Mouse (Mus musculus): ENCODE results near the gene Btbd3. TPM values are rescaled to one million over a fixed set of nuclear protein-coding genes. Genes with fewer than 3 reads are reported as not detected.

Gene Btbd3
- polyA plus RNA-seq, 1 experiment from 2014 or later, result 23.7 TPM

DNA sequence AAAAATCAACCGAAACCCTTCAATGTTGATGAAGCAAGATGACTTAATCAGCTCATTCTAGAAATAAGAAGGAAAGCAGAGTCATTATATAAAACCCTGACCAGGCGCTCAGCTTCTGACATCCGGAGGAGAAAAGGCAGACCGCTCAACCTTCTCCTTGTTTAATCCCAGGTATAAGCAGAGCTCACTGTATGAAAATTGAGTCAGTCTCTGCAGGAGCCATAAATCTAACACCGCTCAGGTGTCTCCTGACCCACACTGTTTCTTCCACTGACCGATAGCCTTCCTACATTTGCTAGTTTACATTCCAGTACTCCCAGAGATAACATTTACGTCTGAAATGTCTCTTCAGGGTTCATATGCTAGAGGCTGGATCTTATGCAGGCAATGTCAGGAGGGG is 190.6 kb downstream of the Btbd3 start:
- no peak overlapping the region for H3K9ac ChIP-seq (ENCODE audit: low read length)
- no peaks in the 10 kb centered on the region for H3K4me1 ChIP-seq (replicated peaks; ENCODE audit: control insufficient read depth, insufficient read depth)
- 50% methylated on average over 7 of the region's 7 CpGs for WGBS
- H3K36me3 ChIP-seq (ENCODE audit: control insufficient read depth, insufficient read depth, low read length), result no peaks in the 10 kb centered on the region
- H3K9me3 ChIP-seq (ENCODE audit: control insufficient read depth, low read length), result no peaks in the 10 kb centered on the region
- no peak for DNase-seq (ENCODE audit: low spot score)
- no peaks in the 10 kb centered on the region for H3K27me3 ChIP-seq (ENCODE audit: control insufficient read depth, insufficient read depth, low read length)
- no peak overlapping the region for H3K4me3 ChIP-seq (ENCODE audit: low read depth, low read length)
- TF ChIP-seq EP300 (optimal IDR thresholded peaks at IDR 0.05) (no peak), CTCF (IDR thresholded peaks at IDR 0.05; ENCODE audit: low read depth) (no peak)
- H3K27ac ChIP-seq (replicated peaks), result no peak overlapping the region
- no peak for ATAC-seq (ENCODE audit: low FRiP score, low TSS enrichment)
- H3K4me2 ChIP-seq (replicated peaks; ENCODE audit: low read depth), result no peak overlapping the region

DNA sequence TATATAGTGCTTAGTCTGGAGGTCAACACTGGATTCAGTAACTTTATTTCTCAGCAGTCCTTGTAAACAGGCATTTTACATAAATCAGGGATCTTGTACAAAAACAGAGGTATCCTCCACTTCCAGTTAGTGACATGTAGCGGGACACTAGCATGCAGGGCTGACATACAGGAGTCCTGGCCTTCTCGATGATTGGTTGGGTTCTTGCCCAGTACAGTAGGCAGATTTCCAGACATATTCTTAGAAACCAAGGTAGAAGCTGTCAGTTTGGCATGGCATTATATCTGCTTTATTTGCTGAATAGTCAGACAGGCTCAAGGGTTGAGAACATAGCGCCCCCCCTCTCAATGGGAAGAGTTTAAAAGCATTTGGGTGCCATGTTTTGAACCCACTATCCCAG is 191.3 kb downstream of the Btbd3 start:
- 83% methylated on average over 3 of the region's 3 CpGs for WGBS
- H3K4me1 ChIP-seq (replicated peaks; ENCODE audit: control insufficient read depth, insufficient read depth), result no peaks in the 10 kb centered on the region
- H3K36me3 ChIP-seq (ENCODE audit: control insufficient read depth, insufficient read depth, low read length), result no peaks in the 10 kb centered on the region
- no peak overlapping the region for H3K4me2 ChIP-seq (replicated peaks; ENCODE audit: low read depth)
- no peaks in the 10 kb centered on the region for H3K9me3 ChIP-seq (ENCODE audit: control insufficient read depth, low read length)
- H3K9ac ChIP-seq (ENCODE audit: low read length), result no peak overlapping the region
- H3K4me3 ChIP-seq (ENCODE audit: low read depth, low read length), result no peak overlapping the region
- ATAC-seq (ENCODE audit: low FRiP score, low TSS enrichment) (no peak), DNase-seq (ENCODE audit: low spot score) (no peak)
- H3K27me3 ChIP-seq (ENCODE audit: control insufficient read depth, insufficient read depth, low read length), result no peaks in the 10 kb centered on the region
- no peak for TF ChIP-seq CTCF (IDR thresholded peaks at IDR 0.05; ENCODE audit: low read depth)
- TF ChIP-seq EP300 (optimal IDR thresholded peaks at IDR 0.05), result no peak
- H3K27ac ChIP-seq (replicated peaks), result no peak overlapping the region

DNA sequence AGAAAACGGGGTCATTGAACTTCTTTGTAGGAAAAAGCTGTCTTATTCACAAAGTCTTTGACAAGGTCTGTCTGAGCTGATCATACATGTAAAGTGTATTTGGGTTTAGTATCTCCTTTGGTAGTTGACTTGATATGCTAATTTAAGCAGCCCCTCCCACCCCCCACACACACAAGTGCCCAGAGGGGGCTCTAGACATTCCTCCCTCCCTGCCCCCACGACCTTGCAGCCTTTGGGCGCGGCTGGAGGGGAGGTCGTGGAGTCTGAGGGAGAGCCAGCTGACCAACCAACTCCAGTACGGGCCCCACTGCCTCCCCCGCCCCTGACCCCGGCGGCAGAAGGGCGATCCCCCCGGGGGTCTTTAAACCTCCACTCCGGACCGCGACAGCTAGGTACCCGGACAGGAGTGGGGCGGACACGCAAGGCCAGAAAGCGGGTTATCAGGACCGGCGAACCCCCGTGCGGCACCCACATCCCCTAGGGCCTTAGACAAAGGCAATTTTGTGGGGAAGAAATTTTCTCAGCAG is 211.7 kb downstream of the Btbd3 start:
- no peaks in the 10 kb centered on the region for H3K9me3 ChIP-seq (ENCODE audit: control insufficient read depth, low read length)

DNA sequence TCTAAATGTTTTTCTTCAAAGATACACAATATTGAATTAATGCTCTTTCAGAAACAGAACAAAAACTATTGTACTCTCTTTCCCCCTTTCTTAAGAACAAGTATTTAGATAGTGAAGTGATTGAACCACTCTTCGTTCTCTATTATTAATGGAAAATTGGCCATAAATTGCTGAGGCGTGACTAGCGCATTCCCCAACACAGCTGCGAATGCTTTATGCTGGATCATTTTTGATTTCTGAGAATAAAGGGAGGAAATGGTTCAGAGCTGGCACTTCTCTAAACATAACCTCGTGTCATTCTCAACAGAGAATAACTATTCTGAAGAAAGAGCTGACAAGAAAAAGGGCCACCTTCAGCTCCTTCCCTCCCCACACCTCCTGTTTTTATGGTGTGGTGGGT is 217.0 kb downstream of the Btbd3 start:
- WGBS, result 67% methylated on average over 5 of the region's 5 CpGs
- H3K9me3 ChIP-seq (ENCODE audit: control insufficient read depth, low read length), result no peaks in the 10 kb centered on the region
- no peak overlapping the region for H3K4me3 ChIP-seq (ENCODE audit: low read depth, low read length)
- no peaks in the 10 kb centered on the region for H3K36me3 ChIP-seq (ENCODE audit: control insufficient read depth, insufficient read depth, low read length)
- TF ChIP-seq EP300 (optimal IDR thresholded peaks at IDR 0.05) (no peak), CTCF (IDR thresholded peaks at IDR 0.05; ENCODE audit: low read depth) (no peak)
- no peak for ATAC-seq (ENCODE audit: low FRiP score, low TSS enrichment)
- H3K4me2 ChIP-seq (replicated peaks; ENCODE audit: low read depth), result no peak overlapping the region
- H3K4me1 ChIP-seq (replicated peaks; ENCODE audit: control insufficient read depth, insufficient read depth), result no peaks in the 10 kb centered on the region
- H3K9ac ChIP-seq (ENCODE audit: low read length), result no peak overlapping the region
- no peaks in the 10 kb centered on the region for H3K27me3 ChIP-seq (ENCODE audit: control insufficient read depth, insufficient read depth, low read length)
- no peak overlapping the region for H3K27ac ChIP-seq (replicated peaks)
- DNase-seq (ENCODE audit: low spot score), result no peak

More for the DNA sequence above, 211.7 kb downstream of the Btbd3 start:
- ATAC-seq (ENCODE audit: low FRiP score, low TSS enrichment) (no peak), DNase-seq (ENCODE audit: low spot score) (no peak)
- no peak overlapping the region for H3K4me2 ChIP-seq (replicated peaks; ENCODE audit: low read depth)
- H3K4me3 ChIP-seq (ENCODE audit: low read depth, low read length), result no peak overlapping the region
- H3K27me3 ChIP-seq (ENCODE audit: control insufficient read depth, insufficient read depth, low read length), result no peaks in the 10 kb centered on the region
- no peak overlapping the region for H3K9ac ChIP-seq (ENCODE audit: low read length)
- TF ChIP-seq CTCF (IDR thresholded peaks at IDR 0.05; ENCODE audit: low read depth) (no peak), EP300 (optimal IDR thresholded peaks at IDR 0.05) (no peak)
- no peaks in the 10 kb centered on the region for H3K36me3 ChIP-seq (ENCODE audit: control insufficient read depth, insufficient read depth, low read length)
- 83% methylated on average over 22 of the region's 22 CpGs for WGBS
- H3K27ac ChIP-seq (replicated peaks), result no peak overlapping the region
- H3K4me1 ChIP-seq (replicated peaks; ENCODE audit: control insufficient read depth, insufficient read depth), result no peaks in the 10 kb centered on the region

DNA sequence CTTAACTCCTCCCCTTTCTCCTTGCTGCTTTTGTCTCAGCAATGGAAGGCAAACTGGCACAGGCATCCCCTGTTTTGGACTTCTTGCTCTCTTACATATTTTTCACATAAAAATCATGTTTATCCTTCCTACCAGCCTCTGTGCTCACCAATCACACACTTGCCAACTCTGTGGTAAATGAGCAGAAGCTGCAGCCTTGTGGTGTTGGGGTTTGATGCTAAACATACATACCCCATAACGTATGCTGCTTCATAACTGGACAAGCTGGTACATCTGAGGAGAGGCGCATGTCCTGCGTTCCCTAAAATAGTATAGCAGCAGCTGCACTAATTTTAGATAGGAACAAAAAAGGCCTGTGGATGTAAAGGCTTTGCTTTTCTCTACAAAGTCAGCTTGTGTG is 220.1 kb downstream of the Btbd3 start:
- no peak for TF ChIP-seq CTCF (IDR thresholded peaks at IDR 0.05; ENCODE audit: low read depth)
- TF ChIP-seq EP300 (optimal IDR thresholded peaks at IDR 0.05), result no peak
- no peak overlapping the region for H3K4me3 ChIP-seq (ENCODE audit: low read depth, low read length)
- 79% methylated on average over 3 of the region's 3 CpGs for WGBS
- no peak overlapping the region for H3K9ac ChIP-seq (ENCODE audit: low read length)
- H3K27me3 ChIP-seq (ENCODE audit: control insufficient read depth, insufficient read depth, low read length), result no peaks in the 10 kb centered on the region
- ATAC-seq (ENCODE audit: low FRiP score, low TSS enrichment), result no peak
- H3K4me1 ChIP-seq (replicated peaks; ENCODE audit: control insufficient read depth, insufficient read depth), result no peaks in the 10 kb centered on the region
- H3K9me3 ChIP-seq (ENCODE audit: control insufficient read depth, low read length), result no peaks in the 10 kb centered on the region
- no peak for DNase-seq (ENCODE audit: low spot score)
- no peaks in the 10 kb centered on the region for H3K36me3 ChIP-seq (ENCODE audit: control insufficient read depth, insufficient read depth, low read length)
- no peak overlapping the region for H3K4me2 ChIP-seq (replicated peaks; ENCODE audit: low read depth)
- H3K27ac ChIP-seq (replicated peaks), result no peak overlapping the region

DNA sequence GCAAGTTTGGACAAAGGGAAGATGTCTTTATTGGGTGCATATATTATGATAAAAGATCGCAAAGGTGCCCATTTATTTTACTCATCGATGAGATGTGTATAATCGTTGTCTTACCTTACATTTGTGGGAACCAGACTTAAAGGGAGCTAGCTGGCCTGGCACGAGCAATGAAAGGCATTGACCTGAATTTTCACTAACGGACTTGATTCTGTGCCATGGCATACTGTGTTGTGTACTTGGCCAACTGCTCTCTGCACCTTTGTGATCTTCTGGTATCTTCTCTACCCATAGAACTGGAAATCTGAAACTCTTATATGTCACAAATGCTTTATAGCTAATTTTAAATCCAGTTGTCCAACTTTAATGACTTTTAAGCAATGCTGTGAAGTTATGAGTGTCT is 220.9 kb downstream of the Btbd3 start:
- Histone ChIP-seq H3K27ac (replicated peaks) (no peak overlapping the region), H3K9me3 (ENCODE audit: control insufficient read depth, low read length) (no peaks in the 10 kb centered on the region), H3K4me3 (ENCODE audit: low read depth, low read length) (no peak overlapping the region), H3K9ac (ENCODE audit: low read length) (no peak overlapping the region), H3K27me3 (ENCODE audit: control insufficient read depth, insufficient read depth, low read length) (no peaks in the 10 kb centered on the region), H3K36me3 (ENCODE audit: control insufficient read depth, insufficient read depth, low read length) (no peaks in the 10 kb centered on the region), H3K4me2 (replicated peaks; ENCODE audit: low read depth) (no peak overlapping the region), H3K4me1 (replicated peaks; ENCODE audit: control insufficient read depth, insufficient read depth) (no peaks in the 10 kb centered on the region)
- WGBS, result 92% methylated on average over 5 of the region's 5 CpGs
- DNase-seq (ENCODE audit: low spot score), result no peak
- no peak for ATAC-seq (ENCODE audit: low FRiP score, low TSS enrichment)
- no peak for TF ChIP-seq CTCF (IDR thresholded peaks at IDR 0.05; ENCODE audit: low read depth)
- no peak for TF ChIP-seq EP300 (optimal IDR thresholded peaks at IDR 0.05)
